Mouse (Mus musculus): Measurements from ENCODE around the gene Hmgb1. TPM values are rescaled to one million over a fixed set of nuclear protein-coding genes. Genes with fewer than 3 reads are reported as not detected.
A peak's percentile ranks its signal among the peaks of the same experiment; 100 is the strongest.

Gene Hmgb1
- total and polyA plus RNA-seq, 2 experiments from 2014 or later, result 128 to 757 TPM

- peaks cover 3% of the 10 kb centered on the region; the same call in 1 of the 2 replicates for H3K36me3 ChIP-seq (ENCODE audit: insufficient read depth, low read length)
- peak overlapping the region; percentile 86 for H3K4me3 ChIP-seq (ENCODE audit: low read length)
- H3K9ac ChIP-seq (replicated peaks; ENCODE audit: low read length), result peak overlapping the region; percentile 96
- no peaks in the 10 kb centered on the region for H3K4me1 ChIP-seq (ENCODE audit: insufficient read depth, low read length)
- peak; percentile 47 for TF ChIP-seq CTCF (IDR thresholded peaks at IDR 0.05; ENCODE audit: low read depth)
- ATAC-seq (peak; percentile 98), DNase-seq (ENCODE audit: low spot score) (peak; percentile 99)
- H3K9me3 ChIP-seq (ENCODE audit: low read length), result no peaks in the 10 kb centered on the region
- H3K27ac ChIP-seq, result peak overlapping the region; percentile 99
- H3K27me3 ChIP-seq (ENCODE audit: insufficient read depth, low read length), result no peaks in the 10 kb centered on the region
- under 1% methylated on average over 99 of the region's 110 CpGs for WGBS
- peak overlapping the region; percentile 97 for H3K4me2 ChIP-seq (ENCODE audit: low read depth, low read length)
These were observed 131.6 kb downstream of the Hmgb1 start for GRCm38 (mm10) chr5:149052421-149053338.

GRCm38 (mm10) chr5:149051571-149052420, 132.5 kb downstream of the Hmgb1 start:
- peak overlapping the region; percentile 96 for H3K9ac ChIP-seq (replicated peaks; ENCODE audit: low read length)
- H3K4me1 ChIP-seq (ENCODE audit: insufficient read depth, low read length), result no peaks in the 10 kb centered on the region
- DNase-seq (ENCODE audit: low spot score) (peak; percentile 91), ATAC-seq (peak; percentile 69)
- H3K9me3 ChIP-seq (ENCODE audit: low read length), result no peaks in the 10 kb centered on the region
- peaks cover 3% of the 10 kb centered on the region; the same call in 1 of the 2 replicates for H3K36me3 ChIP-seq (ENCODE audit: insufficient read depth, low read length)
- peak overlapping the region; percentile 99 for H3K27ac ChIP-seq
- peak overlapping the region; percentile 73 for H3K4me2 ChIP-seq (ENCODE audit: low read depth, low read length)
- WGBS, result under 1% methylated on average over 65 of the region's 120 CpGs
- H3K4me3 ChIP-seq (ENCODE audit: low read length), result peak overlapping the region; percentile 86
- no peak for TF ChIP-seq CTCF (IDR thresholded peaks at IDR 0.05; ENCODE audit: low read depth)
- no peaks in the 10 kb centered on the region for H3K27me3 ChIP-seq (ENCODE audit: insufficient read depth, low read length)

GRCm38 (mm10) chr5:149051194-149051570, 133.1 kb downstream of the Hmgb1 start:
- no peaks in the 10 kb centered on the region for H3K27me3 ChIP-seq (ENCODE audit: insufficient read depth, low read length)
- DNase-seq (ENCODE audit: low spot score) (peak; percentile 51), ATAC-seq (no peak)
- no peak for TF ChIP-seq CTCF (IDR thresholded peaks at IDR 0.05; ENCODE audit: low read depth)
- no peaks in the 10 kb centered on the region for H3K4me1 ChIP-seq (ENCODE audit: insufficient read depth, low read length)
- H3K27ac ChIP-seq, result peak overlapping the region; percentile 99
- H3K9ac ChIP-seq (replicated peaks; ENCODE audit: low read length), result peak overlapping the region; percentile 96
- WGBS, result 2% methylated on average over 27 of the region's 27 CpGs
- H3K4me3 ChIP-seq (ENCODE audit: low read length), result peak overlapping the region; percentile 86
- H3K4me2 ChIP-seq (ENCODE audit: low read depth, low read length), result peak overlapping the region; percentile 73
- no peaks in the 10 kb centered on the region for H3K9me3 ChIP-seq (ENCODE audit: low read length)
- peaks cover 3% of the 10 kb centered on the region; the same call in 1 of the 2 replicates for H3K36me3 ChIP-seq (ENCODE audit: insufficient read depth, low read length)

GRCm38 (mm10) chr5:149050588-149051160, 133.6 kb downstream of the Hmgb1 start:
- H3K4me2 ChIP-seq (ENCODE audit: low read depth, low read length), result peak overlapping the region; percentile 73
- ATAC-seq, result no peak

GRCm38 (mm10) chr5:149049435-149049834, 134.9 kb downstream of the Hmgb1 start:
- H3K9ac ChIP-seq (replicated peaks; ENCODE audit: low read length), result no peak overlapping the region
- H3K4me3 ChIP-seq (ENCODE audit: low read length), result no peak overlapping the region
- DNase-seq (ENCODE audit: low spot score) (no peak), ATAC-seq (no peak)
- H3K9me3 ChIP-seq (ENCODE audit: low read length), result no peaks in the 10 kb centered on the region
- peaks cover 3% of the 10 kb centered on the region; the same call in 1 of the 2 replicates for H3K36me3 ChIP-seq (ENCODE audit: insufficient read depth, low read length)
- no peak for TF ChIP-seq CTCF (IDR thresholded peaks at IDR 0.05; ENCODE audit: low read depth)
- no peaks in the 10 kb centered on the region for H3K4me1 ChIP-seq (ENCODE audit: insufficient read depth, low read length)
- H3K27me3 ChIP-seq (ENCODE audit: insufficient read depth, low read length), result no peaks in the 10 kb centered on the region
- no peak overlapping the region for H3K4me2 ChIP-seq (ENCODE audit: low read depth, low read length)
- 72% methylated on average over 3 of the region's 3 CpGs for WGBS
- H3K27ac ChIP-seq, result no peak overlapping the region

More at GRCm38 (mm10) chr5:149050588-149051160, 133.6 kb downstream of the Hmgb1 start:
- peak overlapping the region; percentile 41; the same call in 1 of the 2 replicates for H3K27ac ChIP-seq
- peak overlapping the region; percentile 96 for H3K9ac ChIP-seq (replicated peaks; ENCODE audit: low read length)
- no peaks in the 10 kb centered on the region for H3K27me3 ChIP-seq (ENCODE audit: insufficient read depth, low read length)
- H3K4me3 ChIP-seq (ENCODE audit: low read length), result peak overlapping the region; percentile 86
- 13% methylated on average over 10 of the region's 10 CpGs for WGBS
- no peak for TF ChIP-seq CTCF (IDR thresholded peaks at IDR 0.05; ENCODE audit: low read depth)
- peaks cover 3% of the 10 kb centered on the region; the same call in 1 of the 2 replicates for H3K36me3 ChIP-seq (ENCODE audit: insufficient read depth, low read length)
- DNase-seq (ENCODE audit: low spot score), result no peak
- no peaks in the 10 kb centered on the region for H3K4me1 ChIP-seq (ENCODE audit: insufficient read depth, low read length)
- H3K9me3 ChIP-seq (ENCODE audit: low read length), result no peaks in the 10 kb centered on the region

GRCm38 (mm10) chr5:149048961-149049360, 135.3 kb downstream of the Hmgb1 start:
- DNase-seq (ENCODE audit: low spot score) (peak; percentile 58), ATAC-seq (no peak)
- H3K36me3 ChIP-seq (ENCODE audit: insufficient read depth, low read length), result peaks cover 3% of the 10 kb centered on the region; the same call in 1 of the 2 replicates
- H3K27ac ChIP-seq, result no peak overlapping the region
- no peak overlapping the region for H3K4me2 ChIP-seq (ENCODE audit: low read depth, low read length)
- no peak overlapping the region for H3K4me3 ChIP-seq (ENCODE audit: low read length)
- no peaks in the 10 kb centered on the region for H3K9me3 ChIP-seq (ENCODE audit: low read length)
- no peak overlapping the region for H3K9ac ChIP-seq (replicated peaks; ENCODE audit: low read length)
- WGBS, result 89% methylated on average over 1 of the region's 1 CpGs
- TF ChIP-seq CTCF (IDR thresholded peaks at IDR 0.05; ENCODE audit: low read depth), result peak; percentile 59
- H3K27me3 ChIP-seq (ENCODE audit: insufficient read depth, low read length), result no peaks in the 10 kb centered on the region
- no peaks in the 10 kb centered on the region for H3K4me1 ChIP-seq (ENCODE audit: insufficient read depth, low read length)
